Mouse (Mus musculus) hindbrain, embryonic 15.5 days (tissue): Measurements from ENCODE around the gene Wfdc5. TPM values are rescaled to one million over a fixed set of nuclear protein-coding genes. Genes with fewer than 3 reads are reported as not detected.

ENCODE experiments used
- ATAC-seq: fragments of 200-750 bp; cut with Nextera tagmentation; 2 replicates; pipeline ENCODE4 v1.8.0; 2017; ENCODE audit warnings: low read depth, moderate number of reproducible peaks, moderate TSS enrichment; ENCODE audit not compliant: low FRiP score
- H3K27ac ChIP-seq: fragments of 300-500 bp; sonication (generic); replicated peaks from 2 replicates; pipeline ENCODE4 v1.5.1; 2015; ENCODE audit warnings: mild to moderate bottlenecking, inconsistent platforms
- H3K27me3 ChIP-seq: fragments of 300-500 bp; sonication (generic); 2 replicates; pipeline ENCODE4 v1.6.1; 2015; ENCODE audit warnings: control low read depth, inconsistent platforms
- H3K36me3 ChIP-seq: fragments of 300-500 bp; sonication (generic); 2 replicates; pipeline ENCODE4 v1.6.1; 2015; ENCODE audit warnings: control low read depth, inconsistent platforms
- H3K4me1 ChIP-seq: fragments of 300-500 bp; sonication (generic); replicated peaks from 2 replicates; pipeline ENCODE4 v1.6.1; 2015; ENCODE audit warnings: control low read depth, inconsistent platforms
- H3K4me2 ChIP-seq: fragments of 300-500 bp; sonication (generic); 2 replicates; pipeline ENCODE4 v1.6.1; 2015; ENCODE audit warnings: moderate library complexity, mild to moderate bottlenecking, inconsistent platforms
- H3K4me3 ChIP-seq: fragments of 300-500 bp; sonication (generic); 2 replicates; pipeline ENCODE4 v1.5.1; 2015; ENCODE audit warnings: mild to moderate bottlenecking, inconsistent platforms
- H3K9ac ChIP-seq: fragments of 300-500 bp; sonication (generic); 2 replicates; pipeline ENCODE4 v1.6.1; 2015; ENCODE audit warnings: inconsistent platforms
- H3K9me3 ChIP-seq: fragments of 300-500 bp; sonication (generic); 2 replicates; pipeline ENCODE4 v1.6.1; 2016; ENCODE audit warnings: control low read depth, inconsistent platforms
- WGBS: fragments of 180-500 bp; shearing (Covaris S2); methylation state at CpG from one replicate; pipeline ENCODE4 v1.1.7; 2015; 5-methylcytosine and 5-hydroxymethylcytosine counted together
- polyA plus RNA-seq: library from polyadenylated mRNA; unstranded; fragments of >200 nt; fragmentation: Nextera tagmentation; extraction: Ambion mirVana; gene quantifications from 2 replicates; pipeline ENCODE4 v1.2.1, GENCODE M21; 2015

Gene Wfdc5
- polyA plus RNA-seq, 1 experiment from 2014 or later, result not detected

GRCm38 (mm10) chr2:164194959-164195630, 12.6 kb upstream of the Wfdc5 start:
- no peaks in the 10 kb centered on the region for H3K4me1 ChIP-seq
- H3K27me3 ChIP-seq, result no peaks in the 10 kb centered on the region
- no peaks in the 10 kb centered on the region for H3K9me3 ChIP-seq
- H3K27ac ChIP-seq, result no peak overlapping the region
- 84% methylated on average over 5 of the region's 5 CpGs for WGBS
- no peak overlapping the region for H3K9ac ChIP-seq
- H3K36me3 ChIP-seq, result no peaks in the 10 kb centered on the region
- H3K4me3 ChIP-seq, result no peak overlapping the region
- ATAC-seq, result no peak
- H3K4me2 ChIP-seq, result no peak overlapping the region

GRCm38 (mm10) chr2:164192279-164192678, 9.7 kb upstream of the Wfdc5 start:
- no peak overlapping the region for H3K4me2 ChIP-seq
- no peak for ATAC-seq
- H3K27ac ChIP-seq, result no peak overlapping the region
- no peak overlapping the region for H3K4me3 ChIP-seq
- H3K36me3 ChIP-seq, result no peaks in the 10 kb centered on the region
- H3K9ac ChIP-seq, result no peak overlapping the region
- no peaks in the 10 kb centered on the region for H3K9me3 ChIP-seq
- H3K4me1 ChIP-seq, result no peaks in the 10 kb centered on the region
- H3K27me3 ChIP-seq, result no peaks in the 10 kb centered on the region

- H3K27ac ChIP-seq, result no peak within 1 kb of the TSS
- no peaks in the 10 kb centered on the region for H3K36me3 ChIP-seq
- H3K4me1 ChIP-seq, result no peaks in the 10 kb centered on the region
- H3K27me3 ChIP-seq, result no peaks in the 10 kb centered on the region
- ATAC-seq, result no peak
- no peak within 1 kb of the TSS for H3K4me2 ChIP-seq
- 83% methylated on average over 6 of the region's 6 CpGs for WGBS
- no peaks in the 10 kb centered on the region for H3K9me3 ChIP-seq
- H3K4me3 ChIP-seq, result no peak within 1 kb of the TSS
- no peak within 1 kb of the TSS for H3K9ac ChIP-seq
Observed at GRCm38 (mm10) chr2:164190576-164190975, 8.0 kb upstream of the Wfdc5 start, which contains the start of gene Wfdc12. Gene Wfdc12 (minus strand): TSS chr2:164190608.

- ATAC-seq, result no peak
- Histone ChIP-seq H3K9me3 (no peaks in the 10 kb centered on the region), H3K27me3 (no peaks in the 10 kb centered on the region), H3K27ac (no peak overlapping the region), H3K9ac (no peak overlapping the region), H3K36me3 (no peaks in the 10 kb centered on the region), H3K4me1 (no peaks in the 10 kb centered on the region), H3K4me3 (no peak overlapping the region), H3K4me2 (no peak overlapping the region)
- WGBS, result 34% methylated on average over 5 of the region's 5 CpGs
Observed at GRCm38 (mm10) chr2:164188722-164189121, 6.2 kb upstream of the Wfdc5 start.

- Histone ChIP-seq H3K4me2 (no peak overlapping the region), H3K27me3 (no peaks in the 10 kb centered on the region), H3K4me3 (no peak overlapping the region), H3K27ac (no peak overlapping the region), H3K9ac (no peak overlapping the region), H3K36me3 (no peaks in the 10 kb centered on the region), H3K9me3 (no peaks in the 10 kb centered on the region), H3K4me1 (no peaks in the 10 kb centered on the region)
- ATAC-seq, result no peak
- WGBS, result 43% methylated on average over 9 of the region's 9 CpGs
Observed at GRCm38 (mm10) chr2:164184145-164184719, 1.7 kb upstream of the Wfdc5 start.

- no peaks in the 10 kb centered on the region for H3K4me1 ChIP-seq
- ATAC-seq, result no peak
- H3K9ac ChIP-seq, result no peak overlapping the region
- H3K27me3 ChIP-seq, result no peaks in the 10 kb centered on the region
- H3K9me3 ChIP-seq, result no peaks in the 10 kb centered on the region
- H3K36me3 ChIP-seq, result no peaks in the 10 kb centered on the region
- H3K27ac ChIP-seq, result no peak overlapping the region
- no peak overlapping the region for H3K4me2 ChIP-seq
- no peak overlapping the region for H3K4me3 ChIP-seq
- WGBS, result 78% methylated on average over 9 of the region's 9 CpGs
Observed at GRCm38 (mm10) chr2:164183340-164183739, 798 bp upstream of the Wfdc5 start.

- no peaks in the 10 kb centered on the region for H3K4me1 ChIP-seq
- H3K9ac ChIP-seq, result no peak overlapping the region
- H3K27me3 ChIP-seq, result no peaks in the 10 kb centered on the region
- H3K36me3 ChIP-seq, result no peaks in the 10 kb centered on the region
- no peak for ATAC-seq
- H3K4me2 ChIP-seq, result no peak overlapping the region
- no peak overlapping the region for H3K4me3 ChIP-seq
- H3K9me3 ChIP-seq, result no peaks in the 10 kb centered on the region
- H3K27ac ChIP-seq, result no peak overlapping the region
- 88% methylated on average over 4 of the region's 4 CpGs for WGBS
Observed at GRCm38 (mm10) chr2:164180770-164181169, 1.8 kb downstream of the Wfdc5 start.

- no peaks in the 10 kb centered on the region for H3K9me3 ChIP-seq
- H3K27me3 ChIP-seq, result no peaks in the 10 kb centered on the region
- no peaks in the 10 kb centered on the region for H3K36me3 ChIP-seq
- no peak overlapping the region for H3K4me2 ChIP-seq
- WGBS, result 39% methylated on average over 3 of the region's 3 CpGs
- H3K4me3 ChIP-seq, result no peak overlapping the region
- H3K27ac ChIP-seq, result no peak overlapping the region
- no peak for ATAC-seq
- H3K4me1 ChIP-seq, result no peaks in the 10 kb centered on the region
- no peak overlapping the region for H3K9ac ChIP-seq
Observed at GRCm38 (mm10) chr2:164180124-164180523, 2.4 kb downstream of the Wfdc5 start.

GRCm38 (mm10) chr2:164177831-164178230, 4.7 kb downstream of the Wfdc5 start:
- no peak for ATAC-seq
- 84% methylated on average over 5 of the region's 5 CpGs for WGBS
- H3K4me2 ChIP-seq, result no peak overlapping the region

GRCm38 (mm10) chr2:164175850-164176249, 6.7 kb downstream of the Wfdc5 start:
- Histone ChIP-seq H3K4me3 (no peak overlapping the region), H3K4me2 (no peak overlapping the region), H3K4me1 (peaks cover 3% of the 10 kb centered on the region), H3K9me3 (no peaks in the 10 kb centered on the region), H3K36me3 (no peaks in the 10 kb centered on the region), H3K9ac (no peak overlapping the region), H3K27me3 (peaks cover 14% of the 10 kb centered on the region), H3K27ac (no peak overlapping the region)
- no peak for ATAC-seq
- WGBS, result 73% methylated on average over 3 of the region's 3 CpGs

More at GRCm38 (mm10) chr2:164177831-164178230, 4.7 kb downstream of the Wfdc5 start:
- Histone ChIP-seq H3K36me3 (no peaks in the 10 kb centered on the region), H3K27ac (no peak overlapping the region), H3K27me3 (no peaks in the 10 kb centered on the region), H3K9ac (no peak overlapping the region), H3K4me3 (no peak overlapping the region), H3K4me1 (no peaks in the 10 kb centered on the region), H3K9me3 (no peaks in the 10 kb centered on the region)

- no peak overlapping the region for H3K9ac ChIP-seq
- peaks cover 13% of the 10 kb centered on the region for H3K4me1 ChIP-seq
- H3K4me3 ChIP-seq, result no peak overlapping the region
- WGBS, result 76% methylated on average over 8 of the region's 8 CpGs
- no peaks in the 10 kb centered on the region for H3K36me3 ChIP-seq
- ATAC-seq, result no peak
- H3K27me3 ChIP-seq, result peaks cover 24% of the 10 kb centered on the region
- H3K27ac ChIP-seq, result no peak overlapping the region
- no peaks in the 10 kb centered on the region for H3K9me3 ChIP-seq
- H3K4me2 ChIP-seq, result no peak overlapping the region
Observed at GRCm38 (mm10) chr2:164174649-164175395, 7.7 kb downstream of the Wfdc5 start.

- Histone ChIP-seq H3K4me1 (peaks cover 17% of the 10 kb centered on the region), H3K36me3 (no peaks in the 10 kb centered on the region), H3K4me2 (no peak overlapping the region), H3K9me3 (no peaks in the 10 kb centered on the region), H3K27ac (no peak overlapping the region), H3K4me3 (no peak overlapping the region), H3K27me3 (peaks cover 38% of the 10 kb centered on the region), H3K9ac (no peak overlapping the region)
- WGBS, result 78% methylated on average over 3 of the region's 3 CpGs
- ATAC-seq, result no peak
Observed at GRCm38 (mm10) chr2:164173394-164173793, 9.1 kb downstream of the Wfdc5 start.
